In the genomic region with DNA sequence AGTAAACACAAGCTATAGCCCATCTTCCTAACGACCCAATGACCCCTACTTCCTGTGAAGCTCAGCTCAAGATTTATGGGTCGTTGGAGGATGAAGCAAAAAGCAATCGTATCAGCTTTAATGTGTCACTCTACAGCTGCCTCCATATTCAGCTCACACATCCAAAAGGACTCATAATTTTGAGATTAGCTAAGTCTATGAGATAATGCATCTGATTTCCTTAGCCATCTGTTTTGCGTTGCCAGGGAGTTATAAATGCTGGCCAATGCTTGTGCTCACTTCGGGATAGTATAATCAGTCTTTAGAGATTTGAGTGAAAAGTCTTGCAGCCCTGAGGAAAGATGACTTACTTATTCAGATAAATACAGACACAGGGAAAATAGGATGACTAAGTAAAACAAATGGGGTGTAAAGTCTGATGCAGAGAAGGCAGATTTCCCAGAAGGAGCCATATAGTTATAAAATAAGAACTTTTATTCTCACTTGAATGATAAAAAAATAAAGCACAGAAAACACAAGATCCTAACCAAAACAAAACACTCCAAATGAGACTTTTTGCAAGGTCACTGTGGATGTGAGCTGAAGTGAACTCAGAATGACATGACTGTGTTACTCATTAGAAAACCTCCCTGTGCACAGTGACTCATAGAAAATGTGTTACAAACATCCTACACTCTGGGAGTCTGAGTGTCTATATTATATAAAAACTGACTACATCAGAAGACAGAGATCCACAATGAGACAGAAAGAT, we compare ENCODE assay signal across 14 mouse cellular contexts.
DNase-seq lines count a peak whose midpoint lies in the region; ATAC-seq and TF ChIP-seq lines count a peak whose summit lies in the region.
"Had no signal": no experiment of that assay in that cellular context is flagged by ENCODE, and none has a peak within 500 bp of the region (broad histone marks: within the 10 kb centered on the region; RNA-seq: fewer than 3 reads in every experiment).

No protein-coding gene starts in this region.

- 19% methylated on average over 5 of the region's 5 CpGs for WGBS in limb, embryonic 13.5 days
- WGBS in limb, embryonic 10.5 days = 25% methylated on average over 5 of the region's 5 CpGs

- no peaks in the 10 kb centered on the region for H3K27me3 ChIP-seq in limb, embryonic 13.5 days
- no peaks in the 10 kb centered on the region for H3K27me3 ChIP-seq in limb, embryonic 10.5 days (ENCODE audit: low read depth, poor library complexity, severe bottlenecking)
- no peaks in the 10 kb centered on the region for H3K27me3 ChIP-seq in Patski
- H3K27me3 ChIP-seq: hindbrain, embryonic 15.5 days; neural tube, embryonic 12.5 days had no signal

- no peak overlapping the region for H3K4me2 ChIP-seq in limb, embryonic 13.5 days (replicated peaks)
- H3K4me2 ChIP-seq: hindbrain, embryonic 15.5 days; neural tube, embryonic 12.5 days had no signal

- TF ChIP-seq CTCF in Patski (IDR thresholded peaks at IDR 0.05) = no peak

- in situ Hi-C loops in Patski (cut with MboI; ENCODE audit: low pct_unique_long_range_greater_than_20kb) = no loop called here

- DNase-seq in heart, adult 11 months = peak; percentile 91
- no peak for DNase-seq in heart, postnatal 36 days
- DNase-seq in limb, embryonic 10.5 days (ENCODE audit: low spot score) = no peak
- DNase-seq in Patski (ENCODE audit: low read depth, low spot score) = peak; percentile 39
- peak; percentile 5 for DNase-seq in layer of hippocampus, adult 9-11 months
- DNase-seq in cerebellum, adult 11 months = no peak
- DNase-seq: adrenal gland, postnatal 36 days; cerebellum, postnatal 14 days; spleen, adult 18-20 months; thymus, postnatal 25 days had no signal

- H3K27ac ChIP-seq in limb, embryonic 13.5 days = no peak overlapping the region
- no peak overlapping the region for H3K27ac ChIP-seq in limb, embryonic 10.5 days
- H3K27ac ChIP-seq: hindbrain, embryonic 15.5 days; neural tube, embryonic 12.5 days had no signal

- H3K9me3 ChIP-seq in limb, embryonic 13.5 days = no peaks in the 10 kb centered on the region
- no peaks in the 10 kb centered on the region for H3K9me3 ChIP-seq in limb, embryonic 10.5 days (replicated peaks)
- H3K9me3 ChIP-seq: hindbrain, embryonic 15.5 days; neural tube, embryonic 12.5 days had no signal

- ATAC-seq in limb, embryonic 13.5 days (ENCODE audit: low FRiP score, low read depth) = peak; percentile 48
- peak; percentile 96 for ATAC-seq in Patski
- no peak for ATAC-seq in cerebellum, adult (ENCODE audit: insufficient number of reproducible peaks, low FRiP score, low TSS enrichment)

- H3K36me3 ChIP-seq in limb, embryonic 13.5 days = no peaks in the 10 kb centered on the region
- H3K36me3 ChIP-seq in limb, embryonic 10.5 days = no peaks in the 10 kb centered on the region
- H3K36me3 ChIP-seq: hindbrain, embryonic 15.5 days; neural tube, embryonic 12.5 days had no signal

- POLR2A ChIA-PET in Patski (lab: Charles Lee) = interaction anchor here (0.7 kb wide), 1 partner anchor 513 kb away, joined by 3 read pairs; no protein-coding TSS in a partner anchor

- no peaks in the 10 kb centered on the region for H3K4me1 ChIP-seq in limb, embryonic 13.5 days
- no peaks in the 10 kb centered on the region for H3K4me1 ChIP-seq in limb, embryonic 10.5 days
- H3K4me1 ChIP-seq: neural tube, embryonic 12.5 days had no signal

- no peak overlapping the region for H3K4me3 ChIP-seq in limb, embryonic 13.5 days
- no peak overlapping the region for H3K4me3 ChIP-seq in limb, embryonic 10.5 days
- H3K4me3 ChIP-seq: hindbrain, embryonic 15.5 days; neural tube, embryonic 12.5 days had no signal

- no peak overlapping the region for H3K9ac ChIP-seq in limb, embryonic 13.5 days
- H3K9ac ChIP-seq: hindbrain, embryonic 15.5 days; neural tube, embryonic 12.5 days had no signal

- intact Hi-C loops in heart, postnatal 36 days (cut with DNase I) = no loop called here

- CTCF ChIA-PET in Patski (lab: Charles Lee) = no interaction called here

Comparison
In these comparisons a context has a peak if more than half of its experiments do, and no peak if none do; other contexts are left out.
1. DNase-seq: peak in heart, adult 11 months (single experiment), Patski (single experiment) and layer of hippocampus, adult 9-11 months (single experiment); none in heart, postnatal 36 days (0 of 2), limb, embryonic 10.5 days (single experiment) and cerebellum, adult 11 months (single experiment).